Mouse (Mus musculus): ENCODE measurements around the gene Dmbx1. TPM values are rescaled to one million over a fixed set of nuclear protein-coding genes. Genes with fewer than 3 reads are reported as not detected.
A peak's percentile ranks its signal among the peaks of the same experiment; 100 is the strongest.

The Dmbx1 gene
- polyA plus RNA-seq, 1 experiment: 1.3 TPM

DNA sequence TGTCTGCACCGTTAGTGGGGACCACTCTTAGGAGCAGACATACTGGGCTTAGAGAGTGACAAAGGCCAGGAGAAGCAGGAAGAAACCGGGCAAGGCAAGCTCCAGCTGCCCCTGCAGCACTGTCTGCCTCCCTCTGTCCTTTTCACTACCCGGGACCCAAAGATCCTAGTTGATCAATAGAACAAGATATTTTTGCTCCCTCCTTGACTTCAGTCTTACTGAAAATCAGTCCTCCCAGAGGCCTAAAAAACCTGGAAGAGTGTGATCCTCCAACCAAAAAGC lies 15.7 kb upstream of the Dmbx1 start:
- H3K27me3 ChIP-seq (ENCODE audit: control insufficient read depth, insufficient read depth, low read length): peaks cover 2% of the 10 kb centered on the region; the same call in 1 of the 2 replicates
- H3K4me3 ChIP-seq (replicated peaks; ENCODE audit: insufficient read depth, low read depth, low read length): no peak overlapping the region
- no peak for TF ChIP-seq CTCF (IDR thresholded peaks at IDR 0.05; ENCODE audit: borderline replicate concordance, insufficient read depth, low read depth, low read length)
- TF ChIP-seq POLR2A (IDR thresholded peaks at IDR 0.05; ENCODE audit: borderline replicate concordance, insufficient read depth, low read length): no peak
- H3K27ac ChIP-seq (ENCODE audit: insufficient read depth, low read length): no peak overlapping the region
- no peaks in the 10 kb centered on the region for H3K4me1 ChIP-seq (ENCODE audit: control insufficient read depth, insufficient read depth, low read length)
- WGBS: 22% methylated on average over 3 of the region's 3 CpGs
- no peak for DNase-seq

DNA sequence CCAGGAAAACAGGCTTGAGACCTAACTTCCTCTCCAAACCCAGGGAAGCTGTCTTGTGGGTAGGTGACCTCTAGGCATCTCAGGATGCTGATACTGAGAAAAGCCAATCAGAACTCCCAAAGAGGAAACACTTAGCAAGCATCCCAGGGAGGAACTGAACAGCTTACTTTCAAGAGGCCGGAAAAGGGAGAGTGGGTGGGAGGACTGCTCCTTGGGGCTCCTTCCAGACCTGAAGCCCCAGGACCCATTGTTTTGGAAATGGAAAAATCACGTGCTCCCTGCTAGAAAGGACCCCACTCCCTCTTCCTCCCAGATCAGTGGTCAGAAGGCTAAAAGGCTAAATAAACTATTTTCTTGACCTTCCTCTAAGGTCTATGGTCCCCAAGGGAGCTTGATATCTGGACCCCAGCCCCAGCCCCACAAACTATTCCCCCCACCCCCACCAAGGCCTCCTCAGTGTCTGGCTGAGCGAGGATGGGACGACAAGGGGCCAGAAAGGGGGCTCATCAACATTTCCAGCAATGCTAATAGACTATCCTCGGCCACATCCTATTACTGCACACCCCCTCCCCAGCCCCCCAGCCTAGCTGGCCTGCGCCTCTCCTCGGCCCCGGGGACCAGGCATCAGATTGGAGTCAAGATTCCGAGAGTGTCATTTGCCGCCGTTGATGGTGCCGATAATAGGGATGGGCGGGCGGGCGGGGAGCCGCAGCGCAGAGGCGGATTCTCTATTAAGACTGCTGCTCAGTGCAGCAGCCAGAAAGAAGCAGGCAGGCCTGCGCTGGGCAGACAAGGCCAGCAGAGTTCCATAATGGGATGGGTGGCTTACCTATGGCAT lies 15.1 kb upstream of the Dmbx1 start:
- no peak overlapping the region for H3K27ac ChIP-seq (ENCODE audit: insufficient read depth, low read length)
- H3K4me3 ChIP-seq (replicated peaks; ENCODE audit: insufficient read depth, low read depth, low read length): no peak overlapping the region
- peaks cover 2% of the 10 kb centered on the region; the same call in 1 of the 2 replicates for H3K27me3 ChIP-seq (ENCODE audit: control insufficient read depth, insufficient read depth, low read length)
- no peaks in the 10 kb centered on the region for H3K4me1 ChIP-seq (ENCODE audit: control insufficient read depth, insufficient read depth, low read length)
- TF ChIP-seq POLR2A (IDR thresholded peaks at IDR 0.05; ENCODE audit: borderline replicate concordance, insufficient read depth, low read length): no peak
- no peak for TF ChIP-seq CTCF (IDR thresholded peaks at IDR 0.05; ENCODE audit: borderline replicate concordance, insufficient read depth, low read depth, low read length)
- WGBS: 27% methylated on average over 19 of the region's 19 CpGs
- no peak for DNase-seq

DNA sequence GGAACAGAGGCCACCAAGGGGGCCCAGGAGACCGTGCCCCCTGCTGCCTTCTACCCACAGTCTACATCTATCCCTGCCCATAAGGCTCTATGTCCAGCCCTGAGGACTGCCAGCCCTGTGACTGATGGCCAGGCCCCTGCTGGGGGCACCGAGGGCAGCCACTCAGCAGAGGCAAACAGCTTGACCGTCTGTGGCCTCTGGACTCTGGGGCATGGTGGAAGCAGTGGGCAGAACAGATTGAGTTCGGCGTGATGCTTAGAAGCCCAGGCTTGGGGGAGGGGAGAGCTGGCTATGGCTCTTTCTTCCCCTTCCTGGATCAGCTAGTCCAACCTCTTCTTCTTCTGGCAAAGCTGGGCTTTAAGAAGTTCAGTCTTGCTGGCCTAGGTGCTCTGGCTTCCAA lies 13.8 kb upstream of the Dmbx1 start:
- DNase-seq: no peak
- H3K27ac ChIP-seq (ENCODE audit: insufficient read depth, low read length): no peak overlapping the region
- TF ChIP-seq POLR2A (IDR thresholded peaks at IDR 0.05; ENCODE audit: borderline replicate concordance, insufficient read depth, low read length): no peak
- no peak for TF ChIP-seq CTCF (IDR thresholded peaks at IDR 0.05; ENCODE audit: borderline replicate concordance, insufficient read depth, low read depth, low read length)
- H3K4me3 ChIP-seq (replicated peaks; ENCODE audit: insufficient read depth, low read depth, low read length): no peak overlapping the region
- 34% methylated on average over 5 of the region's 5 CpGs for WGBS
- no peaks in the 10 kb centered on the region for H3K4me1 ChIP-seq (ENCODE audit: control insufficient read depth, insufficient read depth, low read length)
- peaks cover 2% of the 10 kb centered on the region; the same call in 1 of the 2 replicates for H3K27me3 ChIP-seq (ENCODE audit: control insufficient read depth, insufficient read depth, low read length)

DNA sequence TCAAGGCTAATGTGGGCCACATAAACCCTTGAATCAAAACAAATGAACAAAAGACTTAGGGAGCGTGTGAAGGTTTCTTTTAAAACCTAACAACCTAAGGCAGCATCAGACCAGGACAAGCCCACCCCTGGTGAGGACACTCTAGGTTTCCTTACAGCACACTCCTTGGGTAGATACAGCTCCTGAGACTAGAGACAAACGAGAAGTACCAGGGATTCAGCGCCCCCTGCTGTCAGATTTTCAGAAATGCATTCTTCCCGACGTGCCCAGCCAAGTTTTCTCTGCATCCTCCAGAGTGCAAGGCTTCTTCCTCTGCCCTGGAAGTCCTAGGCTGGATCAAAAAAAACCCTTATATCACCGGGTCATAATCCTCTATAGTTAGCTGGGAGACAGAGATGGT lies 13.0 kb upstream of the Dmbx1 start:
- 17% methylated on average over 6 of the region's 6 CpGs for WGBS
- no peaks in the 10 kb centered on the region for H3K4me1 ChIP-seq (ENCODE audit: control insufficient read depth, insufficient read depth, low read length)

DNA sequence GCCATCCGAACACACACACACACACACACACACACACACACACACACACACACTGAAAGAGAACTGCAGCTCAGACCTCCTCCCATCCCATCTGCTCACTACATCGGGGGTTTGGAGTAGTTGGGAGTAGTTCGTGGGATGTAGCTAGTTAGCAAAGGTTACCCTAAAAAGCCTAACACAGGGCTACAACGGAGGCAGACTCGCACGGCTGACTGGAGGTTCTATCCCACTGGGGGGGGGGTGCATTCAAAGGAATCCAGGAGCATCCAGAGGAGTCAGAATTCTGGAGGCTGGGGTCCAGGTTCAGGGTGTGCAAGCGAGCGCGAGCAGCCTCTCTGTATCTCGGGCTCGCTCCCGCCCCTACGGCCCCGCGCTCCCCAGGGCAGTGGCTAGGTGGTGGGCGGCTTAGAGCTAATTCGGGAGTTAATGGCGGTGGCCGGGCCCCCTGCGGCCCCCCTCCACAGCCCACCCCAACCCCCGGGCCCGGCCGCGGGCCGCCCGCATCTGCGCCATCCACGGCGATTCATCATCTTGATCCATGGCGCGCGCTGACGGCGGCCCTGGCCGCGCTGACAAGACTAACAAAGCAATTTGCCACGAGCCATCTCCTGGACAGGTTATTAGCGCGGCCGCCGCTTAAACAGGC lies 4.1 kb upstream of the Dmbx1 start:
- DNase-seq: no peak
- Histone ChIP-seq H3K27ac (ENCODE audit: insufficient read depth, low read length) (no peak overlapping the region), H3K4me3 (replicated peaks; ENCODE audit: insufficient read depth, low read depth, low read length) (no peak overlapping the region), H3K27me3 (ENCODE audit: control insufficient read depth, insufficient read depth, low read length) (peaks cover 11% of the 10 kb centered on the region; the same call in 1 of the 2 replicates), H3K4me1 (ENCODE audit: control insufficient read depth, insufficient read depth, low read length) (peaks cover 4% of the 10 kb centered on the region; the same call in 1 of the 2 replicates)
- no peak for TF ChIP-seq CTCF (IDR thresholded peaks at IDR 0.05; ENCODE audit: borderline replicate concordance, insufficient read depth, low read depth, low read length)
- 2% methylated on average over 41 of the region's 41 CpGs for WGBS

More for the DNA sequence above, 13.0 kb upstream of the Dmbx1 start:
- Histone ChIP-seq H3K4me3 (replicated peaks; ENCODE audit: insufficient read depth, low read depth, low read length) (no peak overlapping the region), H3K27me3 (ENCODE audit: control insufficient read depth, insufficient read depth, low read length) (peaks cover 2% of the 10 kb centered on the region; the same call in 1 of the 2 replicates), H3K27ac (ENCODE audit: insufficient read depth, low read length) (no peak overlapping the region)
- peak; percentile 33 to 44 for DNase-seq
- TF ChIP-seq POLR2A (IDR thresholded peaks at IDR 0.05; ENCODE audit: borderline replicate concordance, insufficient read depth, low read length) (no peak), CTCF (IDR thresholded peaks at IDR 0.05; ENCODE audit: borderline replicate concordance, insufficient read depth, low read depth, low read length) (peak; percentile 57)

DNA sequence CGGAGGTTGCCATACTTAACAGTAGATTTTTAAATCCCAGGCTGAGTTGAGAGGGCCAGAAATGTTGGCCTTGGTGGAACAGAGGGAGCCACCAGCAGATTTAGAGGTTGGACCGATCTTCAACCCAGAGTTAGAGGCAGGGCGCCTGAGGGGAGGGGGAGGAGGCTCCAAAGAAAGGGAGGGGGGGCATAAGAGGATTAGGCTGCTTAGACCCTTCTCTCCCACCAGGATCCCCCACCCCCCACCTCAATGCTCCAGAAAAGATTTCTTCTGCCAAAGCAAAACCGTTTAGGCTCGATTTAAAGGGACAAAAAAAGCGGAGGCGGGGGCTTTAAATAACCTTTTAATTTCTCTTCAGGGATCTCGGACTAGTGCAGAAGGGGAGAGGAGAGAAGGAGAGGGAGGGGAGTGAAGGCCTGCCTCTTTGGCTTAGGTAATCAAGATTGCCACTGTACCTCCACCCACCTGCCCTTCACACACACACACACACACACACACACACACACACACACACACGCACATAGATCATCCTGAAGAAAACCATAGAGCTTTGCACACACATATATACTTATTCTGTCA lies 1.6 kb upstream of the Dmbx1 start:
- no peak for DNase-seq
- Histone ChIP-seq H3K27me3 (ENCODE audit: control insufficient read depth, insufficient read depth, low read length) (peaks cover 18% of the 10 kb centered on the region; the same call in 1 of the 2 replicates), H3K27ac (ENCODE audit: insufficient read depth, low read length) (no peak overlapping the region), H3K4me1 (ENCODE audit: control insufficient read depth, insufficient read depth, low read length) (peaks cover 4% of the 10 kb centered on the region; the same call in 1 of the 2 replicates), H3K4me3 (replicated peaks; ENCODE audit: insufficient read depth, low read depth, low read length) (no peak overlapping the region)
- TF ChIP-seq CTCF (IDR thresholded peaks at IDR 0.05; ENCODE audit: borderline replicate concordance, insufficient read depth, low read depth, low read length): no peak
- TF ChIP-seq POLR2A (IDR thresholded peaks at IDR 0.05; ENCODE audit: borderline replicate concordance, insufficient read depth, low read length): no peak
- 20% methylated on average over 9 of the region's 9 CpGs for WGBS

DNA sequence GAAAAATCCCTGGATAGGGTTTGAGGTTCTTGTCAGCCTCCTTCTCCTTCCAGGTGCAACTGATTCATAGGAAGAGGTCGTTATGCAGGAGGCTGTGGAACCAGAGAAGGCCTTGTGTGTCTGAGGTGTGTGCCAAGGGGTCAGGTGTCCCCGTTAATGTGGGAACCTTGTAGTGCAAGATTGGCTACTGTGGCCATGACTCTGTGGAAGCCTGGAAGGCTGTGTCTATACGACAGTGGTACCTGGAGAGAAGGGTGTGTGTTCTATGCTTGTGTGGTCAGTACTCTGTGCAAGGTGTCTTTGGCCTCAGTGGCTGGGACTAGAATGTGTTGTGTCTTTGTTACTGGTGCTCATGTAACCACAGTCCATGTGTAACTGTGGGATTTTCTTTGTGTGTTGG lies 955 bp upstream of the Dmbx1 start:
- no peak for TF ChIP-seq POLR2A (IDR thresholded peaks at IDR 0.05; ENCODE audit: borderline replicate concordance, insufficient read depth, low read length)
- TF ChIP-seq CTCF (IDR thresholded peaks at IDR 0.05; ENCODE audit: borderline replicate concordance, insufficient read depth, low read depth, low read length): no peak
- peaks cover 21% of the 10 kb centered on the region; the same call in 1 of the 2 replicates for H3K27me3 ChIP-seq (ENCODE audit: control insufficient read depth, insufficient read depth, low read length)
- H3K4me3 ChIP-seq (replicated peaks; ENCODE audit: insufficient read depth, low read depth, low read length): no peak overlapping the region
- peaks cover 4% of the 10 kb centered on the region; the same call in 1 of the 2 replicates for H3K4me1 ChIP-seq (ENCODE audit: control insufficient read depth, insufficient read depth, low read length)
- DNase-seq: no peak
- WGBS: 23% methylated on average over 3 of the region's 3 CpGs
- H3K27ac ChIP-seq (ENCODE audit: insufficient read depth, low read length): no peak overlapping the region

Measured in cerebellum, adult 2 months (tissue).